Mouse (Mus musculus): ENCODE data around the gene Krt15. TPM values are rescaled to one million over a fixed set of nuclear protein-coding genes. Genes with fewer than 3 reads are reported as not detected.

Gene Krt15
- total and polyA plus RNA-seq, 3 experiments = 0.21 TPM; not detected in 2

Other genes with a start within 250 kb of the Krt15 start
Only the 20 nearest of the 24 such genes appear.
- gene Krtap9-5, start 187.5 kb downstream of the Krt15 start, total RNA-seq (2012; rRNA removed) = not detected in 2 replicates
- not detected in 2 replicates for gene Krtap9-5, start 187.5 kb downstream of the Krt15 start, total RNA-seq (2014; rRNA removed)
- not detected in 2 replicates for gene Krtap9-5, start 187.5 kb downstream of the Krt15 start, polyA plus RNA-seq (2012; ENCODE audit: insufficient read length, low read depth)
- gene Krtap29-1, start 156.9 kb downstream of the Krt15 start, total RNA-seq (2012; rRNA removed) = not detected in 2 replicates
- not detected in 2 replicates for gene Krtap29-1, start 156.9 kb downstream of the Krt15 start, total RNA-seq (2014; rRNA removed)
- not detected in 2 replicates for gene Krtap29-1, start 156.9 kb downstream of the Krt15 start, polyA plus RNA-seq (2012; ENCODE audit: insufficient read length, low read depth)
- not detected in 2 replicates for gene Krtap16-1, start 149.3 kb downstream of the Krt15 start, total RNA-seq (2012; rRNA removed)
- not detected in 2 replicates for gene Krtap16-1, start 149.3 kb downstream of the Krt15 start, total RNA-seq (2014; rRNA removed)
- not detected in 2 replicates for gene Krtap16-1, start 149.3 kb downstream of the Krt15 start, polyA plus RNA-seq (2012; ENCODE audit: insufficient read length, low read depth)
- gene Krtap17-1, start 141.9 kb downstream of the Krt15 start, total RNA-seq (2012; rRNA removed) = not detected in 2 replicates
- not detected in 2 replicates for gene Krtap17-1, start 141.9 kb downstream of the Krt15 start, total RNA-seq (2014; rRNA removed)
- gene Krtap17-1, start 141.9 kb downstream of the Krt15 start, polyA plus RNA-seq (2012; ENCODE audit: insufficient read length, low read depth) = not detected in 2 replicates
- not detected in 2 replicates for gene Krt33a, start 119.7 kb downstream of the Krt15 start, total RNA-seq (2012; rRNA removed)
- gene Krt33a, start 119.7 kb downstream of the Krt15 start, total RNA-seq (2014; rRNA removed) = not detected in 2 replicates
- gene Krt33a, start 119.7 kb downstream of the Krt15 start, polyA plus RNA-seq (2012; ENCODE audit: insufficient read length, low read depth) = not detected in 2 replicates
- not detected in 2 replicates for gene Krt33b, start 106.1 kb downstream of the Krt15 start, total RNA-seq (2012; rRNA removed)
- gene Krt33b, start 106.1 kb downstream of the Krt15 start, total RNA-seq (2014; rRNA removed) = not detected in 2 replicates
- not detected in 2 replicates for gene Krt33b, start 106.1 kb downstream of the Krt15 start, polyA plus RNA-seq (2012; ENCODE audit: insufficient read length, low read depth)
- gene Krt34, start 94.4 kb downstream of the Krt15 start, total RNA-seq (2012; rRNA removed) = not detected in 2 replicates
- gene Krt34, start 94.4 kb downstream of the Krt15 start, total RNA-seq (2014; rRNA removed) = not detected in 2 replicates
- not detected in 2 replicates for gene Krt34, start 94.4 kb downstream of the Krt15 start, polyA plus RNA-seq (2012; ENCODE audit: insufficient read length, low read depth)
- gene Krt31, start 85.4 kb downstream of the Krt15 start, total RNA-seq (2012; rRNA removed) = not detected in 2 replicates
- gene Krt31, start 85.4 kb downstream of the Krt15 start, total RNA-seq (2014; rRNA removed) = not detected in 2 replicates
- not detected in 2 replicates for gene Krt31, start 85.4 kb downstream of the Krt15 start, polyA plus RNA-seq (2012; ENCODE audit: insufficient read length, low read depth)
- gene Krt32, start 47.7 kb downstream of the Krt15 start, total RNA-seq (2012; rRNA removed) = not detected in 2 replicates
- not detected in 2 replicates for gene Krt32, start 47.7 kb downstream of the Krt15 start, total RNA-seq (2014; rRNA removed)
- gene Krt32, start 47.7 kb downstream of the Krt15 start, polyA plus RNA-seq (2012; ENCODE audit: insufficient read length, low read depth) = not detected in 2 replicates
- not detected in 2 replicates for gene Krt35, start 39.7 kb downstream of the Krt15 start, total RNA-seq (2012; rRNA removed)
- not detected in 2 replicates for gene Krt35, start 39.7 kb downstream of the Krt15 start, total RNA-seq (2014; rRNA removed)
- not detected in 2 replicates for gene Krt35, start 39.7 kb downstream of the Krt15 start, polyA plus RNA-seq (2012; ENCODE audit: insufficient read length, low read depth)
- not detected in 2 replicates for gene Krt36, start 30.3 kb downstream of the Krt15 start, total RNA-seq (2012; rRNA removed)
- not detected in 2 replicates for gene Krt36, start 30.3 kb downstream of the Krt15 start, total RNA-seq (2014; rRNA removed)
- not detected in 2 replicates for gene Krt36, start 30.3 kb downstream of the Krt15 start, polyA plus RNA-seq (2012; ENCODE audit: insufficient read length, low read depth)
- not detected in 2 replicates for gene Krt13, start 14.4 kb downstream of the Krt15 start, total RNA-seq (2012; rRNA removed)
- not detected in 2 replicates for gene Krt13, start 14.4 kb downstream of the Krt15 start, total RNA-seq (2014; rRNA removed)
- gene Krt13, start 14.4 kb downstream of the Krt15 start, polyA plus RNA-seq (2012; ENCODE audit: insufficient read length, low read depth) = not detected in 2 replicates
- 0.17 TPM in 1 of 2 replicates, not detected in the other for gene Krt19, start 12.7 kb upstream of the Krt15 start, total RNA-seq (2012; rRNA removed)
- gene Krt19, start 12.7 kb upstream of the Krt15 start, total RNA-seq (2014; rRNA removed) = not detected in 2 replicates
- not detected in 2 replicates for gene Krt19, start 12.7 kb upstream of the Krt15 start, polyA plus RNA-seq (2012; ENCODE audit: insufficient read length, low read depth)
- not detected in 2 replicates for gene Krt9, start 57.3 kb upstream of the Krt15 start, total RNA-seq (2012; rRNA removed)
- gene Krt9, start 57.3 kb upstream of the Krt15 start, total RNA-seq (2014; rRNA removed) = not detected in 2 replicates
- gene Krt9, start 57.3 kb upstream of the Krt15 start, polyA plus RNA-seq (2012; ENCODE audit: insufficient read length, low read depth) = not detected in 2 replicates
- not detected in 2 replicates for gene Krt14, start 71.6 kb upstream of the Krt15 start, total RNA-seq (2012; rRNA removed)
- gene Krt14, start 71.6 kb upstream of the Krt15 start, total RNA-seq (2014; rRNA removed) = not detected in 2 replicates
- gene Krt14, start 71.6 kb upstream of the Krt15 start, polyA plus RNA-seq (2012; ENCODE audit: insufficient read length, low read depth) = not detected in 2 replicates
- 0.08 TPM in 1 of 2 replicates, not detected in the other for gene Krt16, start 113.0 kb upstream of the Krt15 start, total RNA-seq (2012; rRNA removed)
- gene Krt16, start 113.0 kb upstream of the Krt15 start, total RNA-seq (2014; rRNA removed) = not detected in 2 replicates
- gene Krt16, start 113.0 kb upstream of the Krt15 start, polyA plus RNA-seq (2012; ENCODE audit: insufficient read length, low read depth) = not detected in 2 replicates
- 0.76 and 0.97 TPM in 2 replicates for gene Krt17, start 125.1 kb upstream of the Krt15 start, total RNA-seq (2012; rRNA removed)
- gene Krt17, start 125.1 kb upstream of the Krt15 start, total RNA-seq (2014; rRNA removed) = 0.15 TPM in 1 of 2 replicates, not detected in the other
- gene Krt17, start 125.1 kb upstream of the Krt15 start, polyA plus RNA-seq (2012; ENCODE audit: insufficient read length, low read depth) = not detected in 2 replicates
- not detected in 2 replicates for gene Krt42, start 133.9 kb upstream of the Krt15 start, total RNA-seq (2012; rRNA removed)
- not detected in 2 replicates for gene Krt42, start 133.9 kb upstream of the Krt15 start, total RNA-seq (2014; rRNA removed)
- not detected in 2 replicates for gene Krt42, start 133.9 kb upstream of the Krt15 start, polyA plus RNA-seq (2012; ENCODE audit: insufficient read length, low read depth)
- gene Eif1, start 184.0 kb upstream of the Krt15 start, total RNA-seq (2012; rRNA removed) = 249 and 265 TPM in 2 replicates
- gene Eif1, start 184.0 kb upstream of the Krt15 start, total RNA-seq (2014; rRNA removed) = 401 and 406 TPM in 2 replicates
- 989 and 1,001 TPM in 2 replicates for gene Eif1, start 184.0 kb upstream of the Krt15 start, polyA plus RNA-seq (2012; ENCODE audit: insufficient read length, low read depth)
- gene Gast, start 198.5 kb upstream of the Krt15 start, total RNA-seq (2012; rRNA removed) = not detected in 2 replicates
- not detected in 2 replicates for gene Gast, start 198.5 kb upstream of the Krt15 start, total RNA-seq (2014; rRNA removed)
- gene Gast, start 198.5 kb upstream of the Krt15 start, polyA plus RNA-seq (2012; ENCODE audit: insufficient read length, low read depth) = not detected in 2 replicates